Mouse (Mus musculus): ENCODE results near the gene Gm26657.

Gm26657 gene

DNA sequence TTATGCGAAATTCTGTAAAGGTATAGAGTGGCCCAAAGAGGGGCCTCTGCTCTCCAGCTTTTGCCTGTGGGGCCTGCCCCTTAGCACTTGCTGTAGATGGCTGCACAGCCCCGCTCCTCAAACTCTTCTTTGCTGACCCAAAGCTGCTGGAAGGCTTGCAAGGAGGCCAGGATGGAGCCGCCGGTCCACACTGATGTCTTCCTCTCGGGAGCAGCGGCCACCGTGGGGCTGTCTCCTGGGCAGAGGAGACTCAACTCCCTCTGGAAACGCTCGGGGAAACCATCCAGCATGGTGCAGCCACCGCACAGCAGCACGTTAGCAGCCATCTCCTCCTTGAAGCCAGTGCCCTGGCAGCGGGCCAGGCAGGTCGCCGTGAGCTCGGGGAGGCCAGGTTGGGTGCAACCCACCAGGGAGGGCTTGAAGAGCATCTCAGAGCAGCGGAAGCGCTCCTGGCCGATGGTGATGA lies at the start of gene Gm26657:
Gene Gm26657, plus strand, starts transcription at position 51 of the 466 bp plus-strand sequence.
- no peak for DNase-seq (ENCODE audit: low spot score in 2 of 2)

GRCm38 (mm10) chr4:56696401-56696800 lies 43.5 kb upstream of the Gm26657 start:
- no peak for DNase-seq (ENCODE audit: low spot score in 2 of 2)

- no peak for DNase-seq (ENCODE audit: low spot score in 2 of 2)
Measured at GRCm38 (mm10) chr4:56698671-56699070, 41.2 kb upstream of the Gm26657 start.

- DNase-seq (ENCODE audit: low spot score in 2 of 2): no peak
Measured at GRCm38 (mm10) chr4:56702234-56702633, 37.6 kb upstream of the Gm26657 start.

DNA sequence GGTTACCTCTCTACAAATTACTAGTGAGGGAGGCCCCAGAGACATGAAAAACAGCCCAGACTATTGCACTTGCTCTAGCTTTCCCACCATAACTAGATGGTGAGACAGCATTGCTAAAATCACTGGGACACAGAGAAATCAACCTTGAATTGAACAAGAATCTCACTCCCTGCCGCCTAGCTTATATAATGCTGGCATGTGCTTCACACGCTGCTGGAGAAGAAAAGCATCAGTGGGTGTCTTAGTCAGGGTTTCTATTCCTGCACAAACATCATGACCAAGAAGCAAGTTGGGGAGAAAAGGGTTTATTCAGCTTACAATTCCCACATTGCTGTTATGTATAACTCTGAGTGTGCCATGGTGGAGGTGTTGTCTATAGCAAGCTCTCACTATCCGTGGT lies 26.7 kb upstream of the Gm26657 start:
- DNase-seq (ENCODE audit: low spot score in 2 of 2): no peak

DNA sequence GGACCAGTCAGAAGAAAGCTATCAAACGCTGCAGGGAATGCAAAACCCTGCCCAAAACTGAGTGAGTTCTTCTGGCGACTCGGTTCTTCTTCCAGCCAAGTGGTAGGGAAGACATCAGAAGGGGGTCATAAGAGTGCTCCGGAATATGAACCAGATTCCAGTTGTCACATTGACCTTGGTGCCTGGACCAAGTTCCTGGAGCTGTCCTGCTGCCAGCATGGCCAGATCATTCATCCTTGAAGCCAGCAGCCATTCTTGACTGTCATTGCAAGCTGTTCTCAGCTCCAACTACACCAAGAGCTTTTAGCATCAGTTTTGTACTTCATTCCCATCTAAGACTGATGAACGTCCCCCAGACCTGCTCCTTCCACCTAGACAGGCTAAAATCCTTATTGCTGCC lies 23.1 kb upstream of the Gm26657 start:
- DNase-seq (ENCODE audit: low spot score in 2 of 2): no peak

DNA sequence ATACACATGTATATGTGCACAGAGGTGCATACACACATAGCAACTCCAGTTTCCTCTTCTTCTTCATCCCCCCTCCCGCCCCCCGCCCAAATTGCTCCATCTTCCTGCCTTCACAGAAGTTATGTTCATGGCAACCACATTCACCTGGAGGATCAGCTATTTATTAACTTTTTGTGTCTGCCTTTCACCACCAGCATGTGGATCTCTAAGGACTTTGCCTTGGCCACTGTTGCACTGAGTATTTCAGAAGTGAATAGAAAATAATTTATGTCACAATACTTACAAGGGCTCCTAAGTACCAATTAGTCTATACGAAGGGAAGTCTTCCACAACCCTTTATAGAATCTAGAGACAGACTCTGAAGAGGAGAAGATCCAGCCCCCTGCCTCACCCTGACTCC lies 21.9 kb upstream of the Gm26657 start:
- DNase-seq (ENCODE audit: low spot score in 2 of 2): no peak

GRCm38 (mm10) chr4:56718573-56719442 lies 21.1 kb upstream of the Gm26657 start:
- no peak for DNase-seq (ENCODE audit: low spot score in 2 of 2)

DNA sequence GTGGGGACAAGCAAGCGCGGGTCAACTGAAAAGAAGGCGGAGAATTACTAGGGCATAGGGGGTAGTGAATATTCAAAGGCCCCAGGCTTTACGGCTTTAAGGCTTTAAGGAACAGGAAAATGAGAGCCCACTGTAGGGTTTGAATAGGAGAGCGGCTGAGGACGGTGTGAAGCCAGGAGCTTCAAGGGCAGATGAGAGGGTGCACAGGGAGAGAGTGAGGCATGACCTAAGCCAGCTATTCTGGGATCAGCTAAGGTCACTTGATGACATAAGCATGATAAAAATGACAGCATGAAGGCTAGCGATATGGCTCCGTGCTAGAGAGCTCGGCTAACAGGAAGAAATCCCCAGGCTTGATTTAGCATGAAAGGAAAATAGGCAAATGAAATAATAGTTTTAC lies 20.4 kb upstream of the Gm26657 start:
- no peak for DNase-seq (ENCODE audit: low spot score in 2 of 2)

DNA sequence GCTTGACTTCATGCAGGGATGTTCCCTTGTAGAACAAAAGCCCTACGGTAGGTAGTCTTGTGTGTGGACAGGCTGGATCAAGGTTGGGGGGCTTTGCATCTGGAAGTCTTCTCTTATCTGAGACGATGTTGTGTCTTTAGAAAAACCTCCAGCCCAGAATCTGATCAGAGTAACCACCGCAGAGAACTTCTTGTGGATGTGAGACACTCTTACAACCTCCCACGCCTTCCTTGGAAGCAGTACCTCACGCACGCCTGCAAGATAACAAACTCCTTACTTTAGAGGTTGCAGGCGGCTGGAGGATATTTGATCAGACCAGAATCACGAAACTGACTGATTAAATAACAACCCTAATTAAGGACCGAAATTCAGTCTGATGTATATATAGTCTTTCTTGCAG lies 19.5 kb upstream of the Gm26657 start:
- DNase-seq (ENCODE audit: low spot score in 2 of 2): no peak

DNA sequence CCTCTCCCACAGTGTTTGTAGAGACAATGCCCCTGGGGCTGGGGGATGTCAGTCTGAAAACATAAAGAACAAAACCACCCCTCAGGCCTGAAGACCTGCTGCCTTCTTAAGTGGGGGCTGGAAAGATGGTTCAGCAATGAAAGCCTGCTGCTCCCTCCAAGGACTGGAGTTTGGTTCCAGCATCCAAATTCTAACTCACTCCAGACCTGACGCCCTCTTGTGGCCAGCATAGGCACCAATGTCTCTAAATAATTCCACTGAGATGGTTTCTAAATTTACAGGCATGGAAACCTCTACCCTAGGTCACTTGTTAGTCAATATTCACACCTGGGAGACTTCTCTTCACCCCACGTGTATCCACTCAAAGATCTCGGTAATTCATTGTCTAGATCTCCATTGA lies 18.4 kb upstream of the Gm26657 start:
- DNase-seq (ENCODE audit: low spot score in 2 of 2): no peak

DNA sequence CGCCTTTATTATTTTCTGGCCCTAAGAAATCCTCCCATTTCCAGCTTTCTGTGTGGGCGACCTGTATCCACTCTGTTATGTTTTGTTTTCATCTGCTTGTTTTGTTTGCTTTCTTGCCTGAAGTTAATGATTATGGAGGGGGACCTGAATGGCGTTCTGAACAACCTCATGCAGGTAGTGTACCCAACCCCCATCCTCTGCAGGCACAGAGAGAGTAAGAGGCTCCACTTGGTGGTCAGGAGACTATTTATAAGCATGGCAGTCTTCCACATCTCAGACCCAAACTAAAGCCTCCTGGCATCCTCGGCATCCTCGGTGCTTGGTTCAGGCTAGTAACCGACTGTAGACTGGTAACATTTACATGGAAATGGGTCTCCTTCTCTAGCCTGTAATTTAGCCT lies 17.5 kb upstream of the Gm26657 start:
- no peak for DNase-seq (ENCODE audit: low spot score in 2 of 2)

DNA sequence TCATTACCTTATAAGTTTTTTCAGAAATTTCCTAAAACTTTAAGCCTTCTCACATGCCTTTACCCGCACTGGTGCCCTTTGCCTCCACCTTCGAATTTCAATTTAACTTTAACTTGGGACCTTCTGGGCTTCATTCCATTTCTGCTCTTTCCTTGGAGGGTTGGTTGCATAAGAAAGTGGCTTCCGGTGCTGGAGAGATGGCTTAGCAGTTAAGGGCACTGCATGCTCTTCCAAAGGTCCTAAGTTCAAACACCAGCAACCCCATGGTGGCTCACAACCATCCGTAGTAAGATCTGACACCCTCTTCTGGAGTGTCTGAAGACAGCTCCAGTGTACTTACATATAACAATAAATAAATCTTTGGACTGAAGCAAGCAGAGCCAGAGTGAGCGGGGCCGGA lies 16.6 kb upstream of the Gm26657 start:
- no peak for DNase-seq (ENCODE audit: low spot score in 2 of 2)

DNA sequence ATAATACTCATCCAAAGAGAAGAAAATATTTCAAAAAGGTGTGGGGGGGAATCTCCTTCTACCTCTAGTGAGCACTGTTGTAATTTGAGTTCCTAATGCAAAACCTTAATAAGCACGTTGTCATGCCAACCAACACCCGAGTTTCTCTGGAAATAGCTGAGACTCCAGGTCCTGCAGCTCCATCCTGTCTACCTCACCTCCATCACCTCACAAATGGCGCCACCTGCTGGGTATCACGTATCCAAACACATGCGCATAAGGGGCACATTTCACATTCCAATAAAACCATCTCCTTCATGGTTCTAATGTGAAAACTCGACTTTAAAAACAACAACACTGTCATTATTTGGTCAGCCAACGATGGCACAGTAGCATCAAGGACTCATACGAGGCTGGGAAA lies 14.0 kb upstream of the Gm26657 start:
- no peak for DNase-seq (ENCODE audit: low spot score in 2 of 2)

GRCm38 (mm10) chr4:56740611-56741010 lies 741 bp downstream of the Gm26657 start:
- DNase-seq (ENCODE audit: low spot score in 2 of 2): no peak

DNA sequence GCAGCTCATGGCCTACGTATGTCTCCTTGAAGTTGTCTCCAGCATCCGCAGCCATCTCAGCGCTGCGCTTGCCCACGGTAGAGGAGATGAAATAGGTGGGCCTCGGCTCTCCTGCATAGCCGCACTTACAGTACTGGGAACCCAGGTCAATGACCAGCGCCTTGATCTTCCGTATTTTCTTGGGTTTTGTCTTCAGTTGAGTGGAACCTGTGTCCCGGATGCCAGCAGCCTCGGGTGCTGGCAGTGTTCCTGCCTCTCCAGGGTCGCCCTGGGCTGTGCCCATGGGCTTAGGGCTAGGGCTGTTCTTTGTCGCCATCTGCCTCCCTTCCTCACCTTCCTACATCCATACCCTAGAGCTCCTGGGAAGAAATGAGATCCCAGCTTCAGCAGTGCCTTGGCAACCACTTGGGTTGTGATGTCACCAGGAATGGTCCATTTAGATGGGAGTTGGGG lies 1.2 kb downstream of the Gm26657 start, which contains the start of gene Actl7b:
Gene Actl7b, minus strand, starts transcription at position 403 of the 453 bp plus-strand sequence.
- no peak for DNase-seq (ENCODE audit: low spot score in 2 of 2)

GRCm38 (mm10) chr4:56742698-56743097 lies 2.8 kb downstream of the Gm26657 start:
- no peak for DNase-seq (ENCODE audit: low spot score in 2 of 2)

GRCm38 (mm10) chr4:56743363-56744195 lies 3.7 kb downstream of the Gm26657 start, which contains the start of gene Actl7a:
TSS of gene Actl7a (plus strand) at chr4:56743413.
- DNase-seq (ENCODE audit: low spot score in 2 of 2): no peak

DNA sequence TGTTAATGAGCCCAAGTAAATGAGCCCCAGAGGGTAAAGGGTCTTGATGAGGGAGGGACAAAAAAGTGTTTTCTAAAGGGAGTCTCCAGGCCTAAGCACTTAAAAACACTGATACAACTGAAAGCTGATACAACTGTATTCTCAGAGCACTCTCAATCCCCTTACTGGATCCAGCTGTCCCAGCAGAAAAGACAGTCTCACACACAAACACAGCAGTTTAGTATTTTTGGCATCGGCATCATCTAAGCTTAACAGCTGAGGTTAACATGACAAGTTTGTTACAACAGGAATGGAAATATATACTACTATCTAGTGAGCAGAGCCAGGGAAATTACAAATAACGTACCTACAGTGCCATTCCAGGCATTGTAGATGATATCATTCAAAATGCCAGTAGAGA lies 6.5 kb downstream of the Gm26657 start:
- no peak for DNase-seq (ENCODE audit: low spot score in 2 of 2)

DNA sequence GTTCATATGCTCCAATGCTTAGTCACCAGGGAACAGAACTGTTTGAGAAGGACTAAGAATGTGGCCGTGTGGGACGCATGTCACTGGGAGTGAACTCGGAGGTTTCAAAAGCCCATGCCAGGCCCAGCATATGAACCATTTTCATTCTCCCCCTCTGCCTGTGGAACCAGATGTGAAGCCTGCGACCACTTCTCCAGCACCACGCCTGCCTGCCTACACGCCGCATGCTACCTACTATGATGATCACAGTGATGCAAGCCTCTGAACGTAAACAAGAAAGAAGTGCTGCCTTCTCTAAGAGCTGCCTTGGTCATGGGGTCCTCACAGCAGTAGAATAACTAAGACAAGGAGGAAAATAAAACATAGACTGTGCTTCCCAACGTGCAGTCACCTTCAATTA lies 7.6 kb downstream of the Gm26657 start:
- DNase-seq (ENCODE audit: low spot score in 2 of 2): no peak

DNA sequence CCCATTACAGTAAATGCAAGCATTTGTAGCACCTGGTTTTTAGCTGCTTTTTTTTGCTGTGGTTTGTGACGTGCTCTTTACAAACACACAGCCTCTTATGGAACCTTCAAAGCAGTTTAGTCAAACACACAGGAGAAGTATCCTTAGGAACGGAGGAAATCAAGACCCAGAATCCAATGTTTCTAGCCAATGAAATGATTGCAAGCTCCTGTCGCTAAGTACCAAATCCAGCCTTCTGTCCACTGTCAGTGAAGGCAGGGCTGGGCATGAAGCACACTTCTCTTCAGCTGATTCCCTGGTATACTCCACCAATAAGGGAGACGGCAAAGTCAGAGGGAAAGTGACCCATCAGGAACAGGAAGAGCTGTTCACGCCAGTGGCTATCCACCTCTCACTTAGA lies 16.2 kb downstream of the Gm26657 start:
- no peak for DNase-seq (ENCODE audit: low spot score in 2 of 2)

DNA sequence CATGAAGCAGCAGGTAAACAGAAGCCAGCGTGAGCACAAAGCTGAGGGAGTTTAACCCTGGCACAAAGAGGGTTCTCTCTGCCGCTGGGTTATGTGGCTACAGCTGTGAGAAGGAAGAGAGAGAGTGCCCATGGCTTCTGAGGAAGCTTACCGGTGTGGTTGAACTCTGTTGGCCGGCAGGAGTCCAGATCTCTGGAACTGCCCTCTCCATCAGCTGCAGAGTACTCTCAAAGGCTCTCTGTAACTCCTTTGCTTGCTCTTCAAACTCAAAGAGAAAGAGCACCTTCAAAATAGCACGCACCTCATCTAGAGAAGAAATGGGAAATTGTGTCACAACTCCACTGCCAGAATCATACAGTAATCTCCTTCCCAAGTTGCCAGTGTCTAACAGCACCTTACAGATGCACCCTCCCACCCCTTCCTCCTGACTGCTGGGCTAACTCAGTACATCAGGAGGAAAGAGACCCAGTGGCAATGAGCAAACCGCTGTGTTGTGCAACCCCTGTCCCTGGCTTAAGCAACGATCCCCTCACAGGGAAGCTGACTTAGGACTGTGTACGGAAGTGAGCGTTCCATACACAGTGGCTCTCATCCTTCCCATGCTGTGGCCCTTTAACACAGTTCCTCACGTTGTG lies 17.2 kb downstream of the Gm26657 start:
- no peak for DNase-seq (ENCODE audit: low spot score in 2 of 2)
